ENCODE assay signal across 8 mouse cellular contexts in the genomic region with DNA sequence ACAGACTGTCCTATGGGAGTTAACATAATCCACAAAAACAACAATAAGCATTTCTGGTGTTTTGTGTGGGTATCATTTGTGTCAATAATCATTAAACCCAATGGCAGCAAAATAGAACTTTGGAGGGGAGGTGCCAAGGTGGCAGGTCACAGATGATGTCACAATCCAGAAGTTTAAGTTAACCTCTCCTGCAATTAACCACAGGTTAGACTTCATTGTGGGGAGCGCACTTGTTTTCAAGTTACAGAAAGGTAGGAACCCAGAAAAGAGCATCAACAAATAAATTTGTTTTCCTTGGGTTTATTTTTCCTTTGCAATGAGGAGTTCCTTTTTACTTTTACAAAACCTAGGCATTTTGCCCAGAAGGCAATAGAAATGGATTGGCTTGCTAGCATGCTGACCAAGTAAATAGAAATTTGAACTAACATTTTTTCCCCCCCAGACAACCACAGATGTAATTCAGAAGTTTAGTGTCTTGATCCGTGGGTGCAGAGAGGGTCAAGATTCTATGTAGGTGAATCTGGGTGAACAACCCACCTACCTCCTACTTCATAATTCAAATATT. TPM values are rescaled to one million over a fixed set of nuclear protein-coding genes. Genes with fewer than 3 reads are reported as not detected.
DNase-seq lines count a peak whose midpoint lies in the region; ATAC-seq and TF ChIP-seq lines count a peak whose summit lies in the region.

A gene (minus strand): TSS at position 51 of the 565 bp plus-strand sequence.

- TF ChIP-seq EP300 in heart, postnatal 0 days (IDR thresholded peaks at IDR 0.05; ENCODE audit: low read depth): no peak

- TF ChIP-seq CTCF in heart, postnatal 0 days (IDR thresholded peaks at IDR 0.05; ENCODE audit: low read depth): no peak

- H3K9ac ChIP-seq in heart, postnatal 0 days (replicated peaks; ENCODE audit: low read depth, low read length): peak within 1 kb of the TSS; percentile 63

- H3K36me3 ChIP-seq in heart, postnatal 0 days (replicated peaks; ENCODE audit: control insufficient read depth, insufficient read depth, low read length): no peaks in the 10 kb centered on the region

- H3K4me2 ChIP-seq in heart, postnatal 0 days (ENCODE audit: low read depth, low read length): peak within 1 kb of the TSS; percentile 91

- H3K4me1 ChIP-seq in heart, postnatal 0 days (ENCODE audit: control insufficient read depth, insufficient read depth): no peaks in the 10 kb centered on the region

- 89% methylated on average over 2 of the region's 2 CpGs for WGBS in heart, postnatal 0 days

- no peaks in the 10 kb centered on the region for H3K9me3 ChIP-seq in heart, postnatal 0 days (replicated peaks; ENCODE audit: control insufficient read depth, low read length)

- ATAC-seq in heart, postnatal 0 days (ENCODE audit: insufficient read depth, low read depth): no peak
- no peak for ATAC-seq in megakaryocyte progenitor cell, adult 5-6 weeks (replicated peaks; ENCODE audit: poor library complexity)

- peak within 1 kb of the TSS; percentile 70 for H3K4me3 ChIP-seq in heart, postnatal 0 days (ENCODE audit: low read depth, low read length)

- DNase-seq in heart, adult 11 months: peak; percentile 29
- no peak for DNase-seq in heart, postnatal 4 days
- DNase-seq in Muller cell, postnatal 12 days (ENCODE audit: inconsistent ontology term): peak; percentile 29
- DNase-seq in heart, postnatal 0 days (ENCODE audit: low spot score): no peak
- no peak for DNase-seq in frontal cortex, postnatal 10 days (ENCODE audit: low spot score in 2 of 2)
- no peak for DNase-seq in retina, postnatal 1 day
- no peak for DNase-seq in right cerebral cortex, postnatal 25 days

- H3K27me3 ChIP-seq in heart, postnatal 0 days (ENCODE audit: control insufficient read depth, insufficient read depth, low read length): peaks cover 36% of the 10 kb centered on the region

- no peak within 1 kb of the TSS for H3K27ac ChIP-seq in heart, postnatal 0 days (ENCODE audit: low read depth)

RNA-seq across cellular contexts. Expression of the gene that starts here (rescaled TPM):
- total RNA-seq in heart, postnatal 4 days (2021): 1 to 10 TPM; 6.3 to 6.9 TPM
- 0.93 and 1.3 TPM in 2 replicates for total RNA-seq in heart, postnatal 0 days (2014; rRNA removed; ENCODE audit: low replicate concordance)
- polyA plus RNA-seq in heart, postnatal 0 days (2015; fragmentation: Nextera tagmentation; extraction: Ambion mirVana): 1.0 and 1.1 TPM in 2 replicates
- 74.7 and 77.2 TPM in 2 replicates for total RNA-seq in megakaryocyte progenitor cell, adult 5-6 weeks (2015)
- total RNA-seq in megakaryocyte progenitor cell, adult 5-6 weeks (2017): 34.3 and 38.6 TPM in 2 replicates

Comparison
In these comparisons a context has a peak if more than half of its experiments do, and no peak if none do; other contexts are left out.
1. RNA of the gene that starts here (total RNA-seq): 34.3 to 77.2 TPM in megakaryocyte progenitor cell, adult 5-6 weeks; 6.3 to 6.9 TPM in heart, postnatal 4 days and 0.93 to 1.3 TPM in heart, postnatal 0 days; every median in the first group is over 4 times any median in the second.
2. DNase-seq: peak in heart, adult 11 months (single experiment) and Muller cell, postnatal 12 days (single experiment); none in heart, postnatal 4 days (single experiment), heart, postnatal 0 days (single experiment), frontal cortex, postnatal 10 days (0 of 2), retina, postnatal 1 day (single experiment) and right cerebral cortex, postnatal 25 days (single experiment).